Mouse (Mus musculus): ENCODE data around the gene C1ql4. TPM values are rescaled to one million over a fixed set of nuclear protein-coding genes. Genes with fewer than 3 reads are reported as not detected.

The C1ql4 gene
- total RNA-seq, 2 experiments from 2014 or later, result not detected

Small RNA genes lying within 50 kb of the gene (microRNA-seq; reads per million reads assigned to microRNA genes)
- gene Mir6960, result 0 to 1.1 reads per million in 2 experiments

Other genes starting within 250 kb of the C1ql4 start
- 10 to 100 TPM; 47.0 to 58.4 TPM for gene Kmt2d, start 216.6 kb downstream of the C1ql4 start, total RNA-seq (2021)
- 1 to 10 TPM; 1.5 to 2.2 TPM for gene Rhebl1, start 193.3 kb downstream of the C1ql4 start, total RNA-seq (2021)
- 1 to 10 TPM in 1 of 2 experiments, under 1 TPM in 1; 0.87 to 1.8 TPM for gene Dhh, start 189.3 kb downstream of the C1ql4 start, total RNA-seq (2021)
- gene Lmbr1l, start 169.6 kb downstream of the C1ql4 start, total RNA-seq (2021), result 1 to 10 TPM; 7.4 to 9.8 TPM
- gene Tuba1b, start 153.3 kb downstream of the C1ql4 start, total RNA-seq (2021), result 100 to 1,000 TPM; 138 to 153 TPM
- gene Gm49450, start 134.3 kb downstream of the C1ql4 start, total RNA-seq (2021), result not detected
- gene Tuba1a, start 134.1 kb downstream of the C1ql4 start, total RNA-seq (2021), result 10 to 100 TPM; 63.6 to 78.8 TPM
- gene Tuba1c, start 57.9 kb downstream of the C1ql4 start, total RNA-seq (2021), result 10 to 100 TPM; 31.8 to 41.4 TPM
- under 1 TPM in 1 of 2 experiments, not detected in 1; 0.15 TPM for gene Prph, start 32.6 kb downstream of the C1ql4 start, total RNA-seq (2021)
- under 1 TPM in 1 of 2 experiments, not detected in 1; 0.28 TPM for gene Troap, start 13.2 kb downstream of the C1ql4 start, total RNA-seq (2021)
- 1 to 10 TPM in 1 of 2 experiments, under 1 TPM in 1; 0.37 to 1.2 TPM for gene Dnajc22, start 5.4 kb upstream of the C1ql4 start, total RNA-seq (2021)
- 1 to 10 TPM; 7.1 to 7.7 TPM for gene Spats2, start 38.1 kb upstream of the C1ql4 start, total RNA-seq (2021)
- under 1 TPM in 1 of 2 experiments, not detected in 1; 0.15 TPM for gene Kcnh3, start 137.0 kb upstream of the C1ql4 start, total RNA-seq (2021)
- 10 to 100 TPM; 37.3 to 40.1 TPM for gene Mcrs1, start 164.1 kb upstream of the C1ql4 start, total RNA-seq (2021)
- 10 to 100 TPM; 18.2 to 19.4 TPM for gene Prpf40b, start 207.3 kb upstream of the C1ql4 start, total RNA-seq (2021)
- not detected for gene Fam186b, start 208.1 kb upstream of the C1ql4 start, total RNA-seq (2021)

Measured in heart, adult 18-20 months (tissue).